Mouse (Mus musculus) stomach, postnatal 0 days (tissue): ENCODE results near the gene Lmod3.

Experiments
- CTCF ChIP-seq: IDR thresholded peaks from 2 replicates; pipeline ENCODE4 v1.5.1; 2016; ENCODE audit warnings: antibody characterized with exemption, low read depth, mild to moderate bottlenecking, moderate library complexity
- EP300 ChIP-seq: optimal IDR thresholded peaks from 2 replicates; pipeline ENCODE3; 2016; ENCODE audit warnings: antibody characterized with exemption

- TF ChIP-seq CTCF, result no peak
- TF ChIP-seq EP300, result no peak
Observed at GRCm38 (mm10) chr6:97273058-97273710, 20.6 kb upstream of the Lmod3 start.
